Mouse (Mus musculus) left cerebral cortex, adult 8-10 months (tissue): ENCODE measurements at regions not wholly inside any gene's neighbourhood (a gene's known extent, or its start where the extent isn't known, plus 50 kb on each side); places are given as distances from the start of the nearest gene placed in this dataset.

Experiments used
- DNase-seq, 2 experiments: peaks; one replicate each; pipeline ENCODE4 v3.0.0; 2022; ENCODE audit warnings: low spot score in 2 of 2

DNA sequence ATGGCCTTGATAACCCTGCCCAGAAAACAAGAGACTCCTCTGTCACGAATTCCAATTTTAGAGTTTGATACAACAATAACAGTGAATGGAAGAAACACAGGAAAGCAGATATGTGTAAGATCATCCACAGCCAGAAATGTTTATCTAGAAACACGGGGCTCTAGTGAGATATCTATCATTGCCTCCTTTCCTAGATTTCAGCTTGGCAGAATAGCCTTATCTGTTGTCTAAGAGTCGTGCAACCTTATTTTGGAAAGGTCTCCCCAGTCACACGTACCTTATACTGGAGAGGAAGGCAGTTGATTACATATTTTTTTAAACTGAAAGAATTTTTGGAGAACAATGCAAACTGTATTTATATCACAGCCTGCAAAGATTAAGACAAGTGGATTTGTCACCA lies 61.6 kb downstream of the Gm10295 start:
- DNase-seq = no peak

DNA sequence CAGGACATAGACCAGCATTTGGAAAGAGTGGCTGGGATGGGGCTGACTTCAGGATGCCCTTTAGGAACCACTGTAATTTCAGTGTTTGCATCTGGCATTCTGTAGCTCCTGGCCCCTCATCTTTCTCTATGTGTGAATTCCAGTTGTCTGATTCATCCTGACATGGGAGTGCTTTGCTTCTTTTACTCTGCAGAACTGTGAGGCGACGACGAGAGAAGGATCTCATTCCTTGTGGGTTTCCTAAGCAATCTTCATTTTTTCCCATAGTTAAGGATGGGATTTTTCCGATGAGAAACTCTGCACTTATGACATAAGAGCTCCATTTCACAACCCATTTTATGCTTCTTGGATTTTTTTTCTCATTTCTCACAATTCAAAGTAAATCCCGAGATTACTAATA lies 62.0 kb downstream of the Gm10295 start:
- no peak for DNase-seq

DNA sequence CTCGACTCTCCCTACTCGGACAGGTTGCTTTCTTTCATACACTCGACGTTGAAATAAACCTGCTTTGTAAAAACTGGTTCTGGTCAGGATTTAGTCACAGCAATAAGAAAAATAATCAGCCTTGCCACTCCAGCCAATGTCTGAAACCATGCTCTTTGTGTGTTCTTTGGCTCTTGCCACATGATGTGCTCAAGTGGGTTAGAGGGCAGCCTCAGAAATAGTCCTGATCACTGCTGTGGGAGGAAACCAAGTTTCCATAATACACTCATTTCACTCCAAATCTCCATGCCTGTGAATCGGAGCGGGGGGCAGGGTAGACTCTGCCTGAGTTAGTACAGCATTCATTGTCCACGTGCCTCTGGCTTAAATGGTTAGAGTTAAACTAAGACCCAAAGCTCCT lies 63.8 kb downstream of the Gm10295 start:
- DNase-seq = no peak

DNA sequence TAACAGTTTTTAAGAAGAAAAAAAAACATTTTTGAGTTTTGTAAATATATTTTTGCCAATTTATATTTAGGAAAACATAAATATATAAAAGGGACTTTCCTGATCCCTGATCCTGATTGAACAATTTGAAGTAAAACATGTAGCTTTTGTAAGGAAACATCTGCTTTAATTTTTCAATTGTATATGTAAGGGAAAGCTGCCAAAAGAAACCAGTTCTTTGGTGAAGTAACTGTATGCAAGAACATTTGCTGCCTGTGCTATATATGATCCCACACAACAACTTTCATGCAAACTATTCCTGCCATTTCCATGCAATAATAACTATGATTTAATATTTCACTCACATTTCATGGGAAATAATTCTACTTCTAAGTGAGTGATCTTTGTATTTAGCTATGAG lies 67.0 kb downstream of the Gm10295 start:
- DNase-seq = no peak

DNA sequence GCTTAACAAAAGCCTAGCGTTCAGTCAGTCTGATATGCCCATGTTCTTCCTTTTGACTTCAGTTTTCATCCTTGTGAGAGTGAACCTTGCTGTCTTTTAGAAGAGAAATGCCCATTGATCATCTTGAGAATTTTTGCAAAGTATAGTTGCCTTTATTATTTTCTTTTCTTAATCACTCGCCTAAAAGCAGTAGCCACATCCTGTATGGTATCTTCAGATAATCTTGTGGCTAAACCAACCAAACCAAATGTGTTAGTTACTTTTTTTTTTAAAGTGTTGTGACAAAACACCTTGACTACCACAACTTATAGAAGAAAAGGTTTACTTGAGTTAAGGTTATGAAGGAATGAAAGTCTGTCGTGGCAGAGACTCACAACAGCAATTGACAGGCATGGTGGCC lies 67.9 kb downstream of the Gm10295 start:
- no peak for DNase-seq

DNA sequence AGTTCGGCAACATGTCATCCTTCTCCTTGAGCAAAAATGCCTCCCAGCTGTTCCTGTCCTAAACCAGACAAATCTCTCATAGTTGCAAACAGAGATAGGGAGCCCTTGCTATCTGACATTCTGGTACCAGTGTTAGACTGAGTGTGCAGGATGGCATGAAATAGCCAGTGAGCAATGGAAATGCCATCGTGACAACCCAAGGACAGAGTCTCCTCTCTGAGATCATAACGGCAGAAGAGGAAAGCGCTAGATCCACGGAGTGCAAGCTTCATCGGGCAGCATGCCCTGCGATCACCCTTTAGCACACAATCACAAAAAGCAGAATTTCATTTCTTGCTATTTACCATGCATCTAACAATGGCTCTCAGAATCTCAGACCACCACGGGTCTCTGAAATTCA lies 85.2 kb downstream of the Gm10295 start:
- DNase-seq = no peak

DNA sequence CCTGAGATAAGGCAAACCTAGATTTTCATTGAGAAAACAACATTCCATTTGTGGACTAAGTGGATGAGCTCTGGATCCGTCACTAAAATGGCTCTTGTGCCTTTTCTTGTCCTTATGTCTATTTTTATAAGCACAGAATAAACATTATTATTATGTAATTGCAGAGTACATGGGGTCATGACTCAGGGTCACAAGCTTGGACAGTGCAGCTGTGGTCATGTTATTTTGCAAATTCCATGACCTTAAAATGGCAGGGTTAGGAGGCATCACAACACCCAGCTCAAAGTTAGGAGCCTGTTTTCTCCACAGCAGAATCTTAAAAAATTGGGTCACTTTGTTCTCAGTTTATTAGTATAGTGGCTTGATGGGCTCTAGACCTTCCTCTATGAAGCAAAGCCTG lies 87.2 kb downstream of the Gm10295 start:
- no peak for DNase-seq

DNA sequence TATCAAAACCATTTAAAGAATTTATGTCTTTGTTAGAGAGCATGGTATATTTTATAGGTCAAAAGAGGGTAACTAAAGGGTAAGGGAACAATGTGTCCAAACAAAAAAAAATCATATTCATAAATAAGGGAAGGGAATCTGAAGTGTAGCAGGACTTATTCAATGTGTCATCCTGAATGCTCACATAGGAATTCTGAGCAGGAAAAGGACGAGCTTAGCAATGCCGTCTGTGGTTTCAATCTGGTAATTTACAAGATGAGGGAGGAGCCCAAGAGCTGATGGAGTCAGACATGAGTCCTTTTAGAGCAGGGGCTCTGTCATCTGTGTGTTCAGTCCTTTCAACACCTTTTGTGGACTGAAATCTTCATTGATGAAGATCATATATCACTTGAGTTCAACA lies 101.6 kb downstream of the Gm10295 start:
- no peak for DNase-seq

DNA sequence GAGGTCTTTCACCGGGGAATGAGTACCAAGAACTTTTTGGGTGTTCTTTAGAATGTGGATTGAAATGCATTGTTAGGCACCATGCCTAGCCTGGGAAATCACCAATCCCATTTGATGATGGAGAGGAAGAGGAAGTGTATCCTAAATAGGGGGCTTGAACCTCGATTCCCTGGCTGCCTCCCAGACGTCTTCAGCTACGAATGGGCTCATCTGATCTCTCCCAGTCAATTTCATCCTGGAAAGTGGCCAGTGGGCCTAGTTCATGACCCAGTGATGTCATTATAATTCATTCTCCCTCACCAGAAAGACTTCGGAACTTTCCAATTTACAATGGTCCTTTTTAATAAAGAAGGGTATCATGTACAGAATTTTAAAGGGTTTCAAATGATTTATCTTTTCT lies 102.1 kb downstream of the Gm10295 start:
- no peak for DNase-seq

DNA sequence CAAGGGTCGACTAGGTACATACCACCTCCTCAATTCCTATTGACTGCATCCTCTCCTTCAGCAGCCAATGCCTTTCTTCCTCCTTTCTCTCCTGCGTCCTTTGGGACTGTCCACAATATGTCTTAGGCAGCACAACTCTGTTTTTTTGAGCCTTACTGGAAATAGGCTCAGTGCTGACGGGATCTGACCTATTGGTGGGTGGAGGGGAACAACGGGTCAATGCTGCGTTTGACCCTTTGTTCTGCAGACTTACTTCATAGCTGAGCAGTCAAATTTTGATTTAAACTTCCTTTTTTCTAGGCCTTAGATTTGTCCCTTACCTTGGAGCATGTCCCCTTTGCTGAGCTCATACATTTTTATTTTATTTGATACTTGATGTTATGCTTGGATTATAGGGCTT lies 103.4 kb downstream of the Gm10295 start:
- no peak for DNase-seq

DNA sequence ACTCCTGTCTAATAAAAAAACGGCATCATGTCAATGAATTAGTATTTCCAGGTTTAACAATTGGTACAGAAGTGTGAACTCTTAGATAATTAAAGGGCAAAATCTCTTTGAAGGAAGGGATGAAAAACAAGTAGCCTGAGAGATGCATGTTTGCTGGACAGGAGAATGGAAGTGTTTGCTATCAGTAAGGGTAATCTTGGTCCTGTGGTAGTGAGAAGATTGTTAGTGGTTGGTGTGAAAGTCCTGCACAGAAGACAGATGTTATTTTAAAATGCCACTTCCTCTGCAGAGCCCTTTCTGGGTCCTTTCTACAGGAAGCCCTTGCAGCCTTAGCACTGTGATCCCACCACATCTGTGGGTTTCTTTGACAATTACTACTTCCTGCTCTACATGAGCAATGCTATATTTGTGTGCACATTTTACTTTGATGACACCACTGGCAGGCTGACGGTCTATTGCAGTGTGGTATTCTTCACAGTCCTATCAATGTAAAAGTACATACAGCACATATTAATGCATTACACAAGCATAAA lies 108.8 kb downstream of the Gm10295 start:
- no peak for DNase-seq

DNA sequence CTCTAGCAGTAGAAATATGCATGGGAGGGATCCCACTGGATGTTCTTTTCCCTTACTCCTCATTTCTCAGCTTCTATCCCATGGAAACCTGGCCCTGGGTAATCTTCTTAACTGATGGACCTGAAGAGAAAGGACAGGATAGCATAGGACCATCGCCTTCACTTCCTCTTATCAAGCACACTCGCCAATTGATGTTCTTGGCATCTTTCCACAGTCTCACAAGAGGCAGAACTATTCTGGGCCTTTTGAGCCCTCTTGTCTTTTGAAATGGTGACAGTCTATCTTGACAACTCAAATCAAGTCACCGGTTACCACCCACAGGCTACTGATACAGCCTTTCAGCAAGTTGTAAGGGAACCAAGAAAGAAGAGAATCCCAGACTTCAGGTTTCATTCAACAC lies 112.1 kb downstream of the Gm10295 start:
- no peak for DNase-seq

DNA sequence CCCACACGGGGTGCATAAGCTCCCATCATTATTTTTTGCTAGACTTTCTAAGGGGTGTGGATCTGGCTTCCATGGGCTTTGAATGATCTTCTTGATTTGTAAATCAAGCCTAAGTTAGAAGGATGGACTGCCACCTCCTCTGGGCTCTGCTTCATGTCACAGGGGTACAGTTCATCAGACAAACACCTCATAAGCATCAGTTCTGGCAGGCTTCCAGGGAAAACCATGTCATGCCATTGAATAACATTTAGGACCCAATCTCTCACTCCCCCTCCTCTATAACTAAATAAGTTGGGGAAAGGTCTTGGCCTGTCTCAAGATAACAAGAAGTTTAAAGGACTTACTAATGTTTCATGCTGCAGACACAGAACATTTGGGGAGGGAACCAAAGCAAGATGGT lies 115.0 kb downstream of the Gm10295 start:
- DNase-seq = no peak

DNA sequence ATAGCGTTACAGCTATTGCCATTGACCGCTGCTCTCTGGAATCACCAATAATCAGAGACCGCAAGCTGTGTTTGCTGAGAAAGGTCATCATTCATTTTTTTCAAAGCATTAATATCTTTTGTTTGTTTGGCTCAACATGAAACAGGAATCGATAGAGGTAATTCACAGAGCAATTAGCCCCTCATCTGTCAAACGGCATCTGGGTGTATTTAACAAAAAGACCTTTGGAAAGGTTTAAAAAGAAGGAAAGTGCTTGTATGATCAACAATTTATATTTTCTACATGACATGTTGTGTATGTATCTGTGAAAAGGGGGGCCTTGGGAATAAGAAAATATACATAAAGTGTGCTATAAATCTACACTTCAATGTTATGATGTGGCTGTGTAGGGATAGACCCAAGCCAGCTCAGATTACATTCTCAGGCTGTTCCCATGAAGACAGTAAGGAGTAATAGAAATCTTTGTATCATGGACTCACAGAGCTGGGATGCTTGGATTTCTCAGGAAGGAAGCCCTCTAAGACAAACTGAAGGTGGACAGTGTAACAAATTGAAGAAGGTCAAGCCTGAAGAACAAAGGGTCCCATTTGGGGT lies 117.0 kb downstream of the Gm10295 start:
- no peak for DNase-seq

DNA sequence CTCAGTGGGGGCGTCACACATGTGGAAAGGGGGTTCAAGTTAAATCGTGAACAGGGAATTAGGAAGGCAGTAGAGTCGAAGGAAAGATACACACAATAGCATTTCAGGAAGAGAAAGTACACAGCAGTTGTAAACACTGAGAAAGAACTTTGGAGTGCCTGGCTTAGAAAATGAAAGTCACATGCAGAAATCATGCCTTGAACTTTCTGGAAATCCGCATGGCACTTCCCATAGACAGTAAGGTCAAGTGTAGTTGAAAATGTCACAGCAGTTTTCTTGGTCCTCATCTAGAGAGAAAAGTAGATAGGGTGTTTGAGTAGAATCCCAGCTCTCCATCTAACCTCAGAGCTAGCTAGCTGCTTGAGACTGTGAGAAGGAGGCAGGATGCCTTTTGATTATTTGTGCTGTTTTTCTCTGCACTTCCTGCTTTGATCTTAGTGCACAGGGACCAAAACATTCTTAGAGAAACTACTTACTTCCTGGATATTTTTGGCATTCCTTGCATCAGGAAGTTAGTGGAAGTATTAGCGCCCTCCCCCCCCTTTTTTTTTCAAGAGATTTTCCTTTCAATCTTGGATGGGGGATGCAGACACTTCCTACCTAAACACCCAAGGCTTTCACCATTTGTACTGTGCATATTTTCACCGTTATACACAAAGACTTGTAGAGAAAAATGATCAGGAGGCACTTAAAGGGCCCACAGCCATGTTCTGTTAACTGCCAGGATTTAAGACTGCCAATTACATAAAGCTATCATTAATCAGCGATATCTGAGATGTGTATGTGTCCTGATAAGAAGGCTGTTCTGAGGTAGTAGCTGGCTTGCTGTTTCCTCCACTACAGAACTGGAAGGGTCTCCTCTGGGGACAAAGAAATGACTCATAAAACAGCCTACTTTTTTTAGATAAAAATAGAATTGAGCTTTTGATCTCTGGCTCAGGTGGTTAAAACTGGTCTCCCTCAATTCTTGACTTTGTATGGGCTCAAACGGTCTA lies 118.2 kb downstream of the Gm10295 start:
- DNase-seq = no peak

DNA sequence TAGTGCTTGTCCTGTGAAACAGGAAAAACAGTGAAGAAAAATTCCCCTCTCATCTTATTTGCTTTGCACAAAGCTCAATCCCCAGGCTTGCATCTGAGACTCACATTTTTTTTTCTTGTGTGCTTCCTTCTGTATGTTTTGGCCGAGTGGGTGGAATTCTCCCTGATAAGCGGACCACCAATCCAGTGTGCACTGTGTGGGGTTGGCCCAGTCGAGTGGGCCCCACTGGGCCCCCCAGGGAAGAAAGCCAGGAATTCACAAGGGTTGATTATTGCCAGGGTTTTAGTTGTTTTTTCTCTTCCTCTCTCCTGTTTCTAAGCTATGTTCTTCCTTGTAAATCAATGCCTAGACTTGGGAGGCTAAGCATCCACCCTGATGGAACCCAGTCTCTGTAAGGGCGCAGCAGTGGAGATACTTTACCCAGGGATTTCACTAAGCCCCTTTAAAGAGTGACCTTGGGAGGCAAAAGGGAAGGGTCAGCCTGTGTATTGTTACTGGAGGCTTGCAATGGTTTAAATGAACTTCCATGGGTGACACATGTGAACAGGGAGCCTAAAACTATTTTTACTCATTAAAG lies 120.3 kb downstream of the Gm10295 start:
- DNase-seq = no peak

DNA sequence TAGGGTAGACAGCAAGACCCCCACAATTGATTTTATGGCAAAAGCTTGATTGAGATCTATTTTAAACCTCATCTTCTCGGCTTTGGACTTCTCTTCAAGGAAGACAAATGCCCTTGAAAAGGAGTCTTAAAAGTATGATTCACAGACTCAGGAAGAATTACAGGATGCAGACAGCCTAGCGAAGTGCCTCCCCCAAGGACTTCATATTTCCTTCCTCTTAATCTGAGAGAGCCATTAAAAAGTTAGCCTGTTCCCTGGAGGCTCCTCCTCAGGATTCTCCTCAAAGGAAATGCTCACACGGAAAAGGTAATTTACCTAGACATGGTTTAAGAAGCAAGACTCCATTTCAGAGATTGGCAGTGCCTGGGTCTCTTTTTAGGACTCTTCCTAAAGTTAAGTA lies 122.1 kb downstream of the Gm10295 start:
- no peak for DNase-seq

DNA sequence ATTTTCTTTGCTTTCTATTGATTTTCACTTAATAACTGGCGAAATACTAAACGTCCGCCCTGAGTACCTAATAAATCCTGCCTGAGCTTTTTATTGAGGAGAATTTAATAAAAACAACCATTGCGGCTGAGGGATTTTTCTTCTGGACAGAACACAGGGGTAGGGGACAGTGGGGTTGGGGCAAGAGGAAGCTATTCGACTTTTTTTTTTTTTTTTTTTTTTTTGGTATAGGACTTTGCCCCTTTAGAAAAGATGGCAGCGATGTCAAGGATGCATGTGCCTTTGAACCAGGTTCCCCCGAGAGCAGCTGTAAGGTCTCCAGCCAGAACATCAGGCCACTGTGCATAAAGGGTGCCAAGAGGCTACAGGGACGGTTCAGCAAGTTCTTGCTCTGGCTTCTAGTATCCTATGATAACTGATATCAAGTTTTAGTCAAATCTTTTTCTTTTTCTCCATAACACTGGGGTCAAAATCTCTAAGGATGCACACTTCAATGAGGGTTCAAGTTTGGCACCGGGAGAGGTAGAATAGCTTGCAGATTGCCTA lies 126.9 kb downstream of the Gm10295 start:
- DNase-seq = no peak

DNA sequence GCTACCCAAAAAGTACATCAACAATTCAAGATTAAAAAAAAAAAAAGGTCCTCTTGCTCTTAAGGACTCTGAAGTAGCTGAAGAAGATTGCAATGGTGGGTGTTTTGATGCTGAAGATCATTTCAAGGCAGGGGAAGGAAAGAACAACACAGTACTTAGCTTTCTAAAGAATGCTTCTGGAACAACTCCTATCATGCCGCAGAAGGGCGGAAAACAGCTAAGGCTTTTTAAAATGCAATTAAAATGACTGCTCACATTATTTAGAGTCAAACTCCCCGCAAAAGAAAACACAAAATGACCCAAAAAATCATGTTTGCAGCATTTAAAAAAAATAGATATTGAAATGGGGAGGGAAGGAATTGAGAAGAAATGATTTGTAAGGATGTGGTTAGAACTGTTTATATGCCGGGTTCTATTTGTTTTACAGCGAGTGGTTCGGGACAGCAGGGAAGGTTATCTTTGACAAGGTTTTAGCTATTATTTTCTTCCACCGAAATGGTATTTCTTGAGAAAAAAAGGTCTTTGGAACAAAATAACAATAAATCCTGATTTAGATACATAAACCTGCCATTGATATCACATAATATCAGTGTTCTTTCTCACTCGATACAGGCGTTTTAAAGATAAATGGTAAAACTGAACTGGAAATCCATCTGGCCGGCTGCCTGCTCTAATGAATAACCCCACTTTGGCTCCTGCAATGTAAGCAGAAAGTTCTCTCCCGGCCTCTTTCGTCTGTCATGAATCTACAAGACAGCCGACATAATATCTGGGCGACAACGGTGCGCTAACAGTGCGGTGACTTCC lies 127.6 kb downstream of the Gm10295 start:
- no peak for DNase-seq

DNA sequence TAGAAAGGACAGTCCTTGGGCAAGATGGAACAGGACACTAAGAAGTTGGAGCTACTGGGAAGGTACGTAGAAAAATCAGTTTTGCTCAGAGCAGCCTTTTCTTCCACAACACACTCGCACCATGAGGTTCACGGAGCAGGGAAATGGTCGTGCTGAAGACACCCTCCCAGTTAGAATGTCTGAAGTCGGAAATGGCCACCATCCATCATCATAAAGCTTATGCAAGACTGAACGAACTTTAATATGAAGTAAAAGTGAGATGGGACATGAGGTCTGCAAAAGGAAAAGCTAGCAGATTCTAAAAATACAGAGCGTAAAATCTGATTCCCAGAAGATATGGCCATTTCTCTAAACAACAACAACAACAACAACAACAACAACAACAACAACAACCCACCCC lies 133.9 kb downstream of the Gm10295 start:
- DNase-seq = no peak

DNA sequence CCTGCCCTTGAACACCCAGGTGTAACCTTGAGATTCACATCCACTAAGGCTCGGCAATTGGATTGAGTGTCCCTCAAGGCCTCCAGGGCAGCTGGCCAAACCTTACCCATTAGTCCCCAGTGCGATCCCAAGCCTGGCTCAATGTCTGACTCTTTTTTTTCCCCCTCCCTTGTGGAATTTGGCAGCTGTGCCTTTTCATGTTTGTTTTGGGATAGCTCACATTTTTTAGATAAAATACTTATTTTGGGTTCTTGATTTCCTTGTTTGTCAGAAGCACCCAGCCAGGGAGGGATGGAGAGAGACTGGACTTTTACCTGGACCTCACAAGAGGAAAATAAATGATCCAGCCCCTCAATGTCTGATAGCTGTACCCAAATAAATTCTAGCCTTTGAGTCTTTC lies 134.5 kb downstream of the Gm10295 start:
- DNase-seq = no peak
